Mouse (Mus musculus) limb, embryonic 15.5 days (tissue): ENCODE measurements around the gene Ssbp4. TPM values are rescaled to one million over a fixed set of nuclear protein-coding genes. Genes with fewer than 3 reads are reported as not detected.

ENCODE experiments used
- ATAC-seq: fragments of 200-750 bp; cut with Nextera tagmentation; 2 replicates; pipeline ENCODE4 v1.8.0; 2017; ENCODE audit warnings: low read depth, moderate TSS enrichment; ENCODE audit not compliant: insufficient number of reproducible peaks, low FRiP score, low TSS enrichment
- H3K27ac ChIP-seq: fragments of 300-500 bp; sonication (generic); 2 replicates; pipeline ENCODE4 v1.5.1; 2015; ENCODE audit warnings: moderate library complexity, mild to moderate bottlenecking, inconsistent platforms
- H3K27me3 ChIP-seq: fragments of 300-500 bp; sonication (generic); 2 replicates; pipeline ENCODE4 v1.6.1; 2015; ENCODE audit warnings: inconsistent platforms
- H3K36me3 ChIP-seq: fragments of 300-500 bp; sonication (generic); 2 replicates; pipeline ENCODE4 v1.6.1; 2015; ENCODE audit warnings: inconsistent platforms
- H3K4me1 ChIP-seq: fragments of 300-500 bp; sonication (generic); 2 replicates; pipeline ENCODE4 v1.6.1; 2015; ENCODE audit warnings: inconsistent platforms
- H3K4me2 ChIP-seq: fragments of 300-500 bp; sonication (generic); 2 replicates; pipeline ENCODE4 v1.6.1; 2015; ENCODE audit warnings: mild to moderate bottlenecking, inconsistent platforms
- H3K4me3 ChIP-seq: fragments of 300-500 bp; sonication (generic); 2 replicates; pipeline ENCODE4 v1.5.1; 2015; ENCODE audit warnings: mild to moderate bottlenecking, inconsistent platforms
- H3K9ac ChIP-seq: fragments of 300-500 bp; sonication (generic); 2 replicates; pipeline ENCODE4 v1.6.1; 2015; ENCODE audit warnings: inconsistent platforms
- H3K9me3 ChIP-seq: fragments of 300-500 bp; sonication (generic); 2 replicates; pipeline ENCODE4 v1.6.1; 2016; ENCODE audit warnings: inconsistent platforms
- WGBS: fragments of 180-500 bp; shearing (Covaris S2); methylation state at CpG from one replicate; pipeline ENCODE4 v1.1.7; 2015; 5-methylcytosine and 5-hydroxymethylcytosine counted together
- polyA plus RNA-seq: library from polyadenylated mRNA; unstranded; fragments of >200 nt; fragmentation: Nextera tagmentation; extraction: Ambion mirVana; gene quantifications from 2 replicates; pipeline ENCODE4 v1.2.1, GENCODE M21; 2015

The Ssbp4 gene
- polyA plus RNA-seq, 1 experiment from 2014 or later: 119 TPM

DNA sequence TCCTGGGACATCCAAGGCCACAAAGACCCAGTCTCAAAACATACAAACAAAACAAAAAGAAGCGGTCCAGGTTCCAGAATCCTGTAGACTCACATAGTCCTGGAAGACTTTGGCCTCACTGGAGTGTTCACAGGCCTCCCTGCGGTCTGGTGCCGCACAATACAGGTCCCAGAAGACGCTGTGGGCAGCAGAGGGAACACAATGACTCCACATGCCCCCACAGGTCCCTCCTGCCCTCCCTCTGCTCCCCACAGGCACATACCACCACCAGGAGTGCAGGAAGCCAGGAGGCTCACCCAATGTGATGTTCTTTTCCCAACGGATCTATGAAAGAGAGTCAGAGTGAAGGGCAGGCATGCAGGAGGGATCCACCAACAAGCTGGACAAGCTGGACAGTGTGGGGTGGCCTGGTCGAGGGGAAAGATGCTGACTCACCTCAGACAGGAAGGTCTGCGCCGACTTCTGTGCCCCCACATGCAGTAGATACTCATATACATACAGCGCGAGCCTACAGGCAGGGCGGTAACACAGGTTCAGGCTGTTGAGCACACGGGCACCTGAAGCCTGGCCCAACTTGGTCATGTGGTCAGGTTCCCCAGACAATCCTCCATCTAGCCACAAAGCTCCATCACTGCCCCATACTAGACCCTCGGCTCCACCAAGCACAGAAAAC, 6.4 kb downstream of the Ssbp4 start:
- H3K27me3 ChIP-seq: no peaks in the 10 kb centered on the region
- no peaks in the 10 kb centered on the region for H3K9me3 ChIP-seq
- no peak overlapping the region for H3K4me3 ChIP-seq
- WGBS: 93% methylated on average over 13 of the region's 13 CpGs
- no peak for ATAC-seq
- no peak overlapping the region for H3K27ac ChIP-seq
- H3K4me2 ChIP-seq: no peak overlapping the region
- peaks cover 34% of the 10 kb centered on the region for H3K36me3 ChIP-seq
- H3K4me1 ChIP-seq: peaks cover 62% of the 10 kb centered on the region
- H3K9ac ChIP-seq: no peak overlapping the region

DNA sequence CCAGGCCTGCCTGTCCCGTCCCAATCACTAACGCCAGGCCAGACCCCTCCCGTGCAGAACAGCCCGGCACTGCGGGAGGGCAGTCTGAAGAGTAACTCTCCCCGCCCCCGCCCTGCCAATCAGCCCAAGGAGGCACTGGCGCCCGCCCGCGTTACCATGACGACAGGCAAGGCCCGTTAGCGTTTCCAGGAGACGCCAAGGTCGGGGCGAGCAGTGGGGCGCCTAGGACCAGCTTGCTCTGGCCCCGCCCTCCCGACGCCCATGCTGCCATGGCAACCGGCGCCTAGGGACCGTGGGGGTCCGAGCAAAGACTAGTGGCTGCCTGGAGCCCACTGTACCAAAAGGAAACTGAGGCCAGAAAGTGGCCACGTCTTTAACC, 7.4 kb downstream of the Ssbp4 start:
- Histone ChIP-seq H3K27me3 (no peaks in the 10 kb centered on the region), H3K4me2 (peak overlapping the region; percentile 39), H3K4me3 (peak overlapping the region; percentile 18), H3K27ac (peak overlapping the region; percentile 50), H3K4me1 (peaks cover 61% of the 10 kb centered on the region), H3K36me3 (peaks cover 36% of the 10 kb centered on the region), H3K9me3 (no peaks in the 10 kb centered on the region), H3K9ac (no peak overlapping the region)
- 2% methylated on average over 26 of the region's 26 CpGs for WGBS
- ATAC-seq: no peak

DNA sequence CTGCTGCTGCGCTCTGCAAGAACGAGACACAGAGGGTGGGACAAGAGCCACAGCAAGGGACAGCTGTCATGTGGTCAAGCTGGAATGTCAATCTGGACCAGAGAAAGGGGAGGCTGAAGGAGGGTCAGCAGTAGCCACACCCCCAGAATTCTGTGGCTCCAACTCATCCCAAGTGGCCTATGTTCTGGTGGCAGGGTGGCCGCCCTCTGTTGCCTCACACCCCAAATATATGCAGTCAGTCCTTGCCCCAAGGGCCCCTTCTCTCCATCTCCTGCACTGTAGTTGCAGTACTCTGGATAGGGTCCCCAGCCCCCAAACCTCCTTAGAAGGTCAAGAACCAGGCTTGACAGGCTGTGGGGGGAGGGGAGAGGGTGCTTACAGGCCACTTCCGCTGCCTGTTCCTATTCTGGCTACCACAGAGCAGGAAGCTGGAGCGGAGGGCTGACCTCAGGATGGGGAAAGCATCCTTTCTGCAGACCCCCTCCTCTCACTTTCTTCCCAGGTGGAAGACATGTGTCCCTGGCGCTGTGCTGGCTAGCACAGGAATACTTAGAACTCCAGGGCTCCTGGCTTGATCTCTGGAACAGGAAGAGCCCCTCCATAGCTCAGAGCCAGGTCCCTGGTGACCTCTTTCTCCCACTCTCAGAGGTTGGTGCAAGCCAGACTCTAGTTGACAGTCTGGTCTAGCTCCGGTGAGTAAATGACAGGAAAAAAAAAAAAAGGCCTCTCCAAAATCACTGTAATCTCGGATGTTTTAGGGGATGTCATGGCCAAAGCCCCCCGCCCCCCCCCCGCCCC, 8.0 kb downstream of the Ssbp4 start:
- 25% methylated on average over 10 of the region's 10 CpGs for WGBS
- Histone ChIP-seq H3K27ac (peak overlapping the region; percentile 50), H3K27me3 (no peaks in the 10 kb centered on the region), H3K4me1 (peaks cover 64% of the 10 kb centered on the region), H3K9me3 (no peaks in the 10 kb centered on the region), H3K9ac (no peak overlapping the region), H3K4me3 (peak overlapping the region; percentile 18), H3K4me2 (peak overlapping the region; percentile 39), H3K36me3 (peaks cover 41% of the 10 kb centered on the region)
- ATAC-seq: no peak

DNA sequence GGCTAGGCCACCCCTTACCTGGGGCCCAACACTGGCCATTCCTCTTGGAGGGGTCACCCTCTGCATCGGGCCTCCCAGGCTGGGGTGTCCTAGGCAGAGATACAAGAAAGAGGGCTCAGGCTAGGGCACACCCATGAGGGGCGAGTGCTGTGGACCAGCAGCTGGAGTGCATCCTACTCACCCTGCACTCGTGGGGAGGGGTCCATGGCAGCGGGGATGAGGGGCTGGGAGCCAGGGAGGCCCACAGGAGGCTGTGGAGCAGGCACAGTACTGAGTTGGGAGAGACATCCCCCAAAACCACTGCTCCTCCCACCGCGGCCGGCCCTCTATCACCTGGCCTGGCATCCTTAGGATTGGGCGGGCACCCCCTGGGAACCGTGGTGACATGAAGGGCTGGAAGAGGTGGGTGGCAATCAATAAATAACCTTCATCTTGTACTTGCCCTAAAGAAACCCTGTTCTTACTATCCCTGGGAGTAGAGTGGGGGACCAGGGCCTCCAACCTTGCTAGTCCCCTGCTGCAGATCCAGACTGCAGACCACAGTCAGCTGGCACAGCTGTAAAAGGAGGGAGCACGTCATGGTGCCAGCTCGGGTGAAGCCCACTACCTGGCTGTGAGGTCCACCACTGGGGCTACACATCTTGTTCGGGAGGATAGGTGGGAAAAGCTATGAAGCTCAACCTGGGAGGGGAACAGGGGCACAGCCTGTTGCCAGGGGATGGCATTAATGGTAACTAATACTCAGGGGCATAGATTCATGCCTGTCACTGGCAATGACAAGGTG, 9.0 kb downstream of the Ssbp4 start:
- no peak overlapping the region for H3K4me3 ChIP-seq
- WGBS: 79% methylated on average over 12 of the region's 12 CpGs
- H3K27me3 ChIP-seq: no peaks in the 10 kb centered on the region
- peaks cover 72% of the 10 kb centered on the region for H3K4me1 ChIP-seq
- H3K9me3 ChIP-seq: no peaks in the 10 kb centered on the region
- peaks cover 43% of the 10 kb centered on the region for H3K36me3 ChIP-seq
- no peak overlapping the region for H3K9ac ChIP-seq
- no peak for ATAC-seq
- no peak overlapping the region for H3K4me2 ChIP-seq
- H3K27ac ChIP-seq: no peak overlapping the region

DNA sequence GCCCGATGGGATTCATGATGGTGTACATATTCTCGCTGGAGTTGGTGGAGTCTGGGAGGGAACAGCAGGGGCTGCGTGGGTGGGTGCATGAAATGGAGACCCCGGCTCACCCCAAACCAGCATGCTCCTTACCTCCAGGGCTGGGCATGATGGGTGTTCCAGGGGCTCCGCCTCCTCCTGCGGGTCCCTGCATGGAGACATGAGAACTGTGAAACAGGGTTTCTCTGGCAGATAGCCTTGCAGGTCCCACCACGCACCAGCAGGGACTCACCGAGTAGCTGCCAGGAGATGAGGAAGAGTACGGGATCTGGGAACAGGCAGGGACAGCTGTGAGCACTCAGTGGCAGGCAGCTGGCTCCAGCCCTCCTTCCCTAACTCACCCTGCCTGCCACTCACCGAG, 9.9 kb downstream of the Ssbp4 start:
- Histone ChIP-seq H3K4me1 (peaks cover 72% of the 10 kb centered on the region), H3K4me3 (peak overlapping the region; percentile 48), H3K27me3 (no peaks in the 10 kb centered on the region), H3K9me3 (no peaks in the 10 kb centered on the region), H3K4me2 (peak overlapping the region; percentile 79), H3K36me3 (peaks cover 39% of the 10 kb centered on the region), H3K9ac (no peak overlapping the region; the same call in 1 of the 2 replicates), H3K27ac (peak overlapping the region; percentile 61)
- 17% methylated on average over 10 of the region's 10 CpGs for WGBS
- no peak for ATAC-seq

DNA sequence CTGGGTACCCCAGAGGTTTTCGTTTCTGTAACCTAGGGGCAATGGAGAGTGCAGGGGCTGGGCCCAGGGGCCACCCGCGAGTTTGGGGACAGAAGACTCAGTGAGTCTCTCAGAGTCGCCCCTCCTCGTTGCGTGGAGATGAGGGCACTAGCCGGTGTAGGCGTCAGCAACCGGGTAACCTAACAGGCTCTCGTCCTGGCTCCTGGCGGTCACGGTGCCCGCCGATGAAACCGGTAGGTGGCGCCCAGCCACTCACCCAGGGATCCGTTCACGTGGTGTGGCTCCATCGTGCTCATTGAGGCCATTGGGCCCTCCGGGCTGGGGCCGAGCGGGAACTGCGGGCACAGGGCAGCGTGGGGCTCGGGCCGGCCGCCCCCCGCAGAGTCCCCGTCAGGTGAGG, 10.4 kb downstream of the Ssbp4 start:
- no peak for ATAC-seq
- WGBS: 3% methylated on average over 29 of the region's 29 CpGs

DNA sequence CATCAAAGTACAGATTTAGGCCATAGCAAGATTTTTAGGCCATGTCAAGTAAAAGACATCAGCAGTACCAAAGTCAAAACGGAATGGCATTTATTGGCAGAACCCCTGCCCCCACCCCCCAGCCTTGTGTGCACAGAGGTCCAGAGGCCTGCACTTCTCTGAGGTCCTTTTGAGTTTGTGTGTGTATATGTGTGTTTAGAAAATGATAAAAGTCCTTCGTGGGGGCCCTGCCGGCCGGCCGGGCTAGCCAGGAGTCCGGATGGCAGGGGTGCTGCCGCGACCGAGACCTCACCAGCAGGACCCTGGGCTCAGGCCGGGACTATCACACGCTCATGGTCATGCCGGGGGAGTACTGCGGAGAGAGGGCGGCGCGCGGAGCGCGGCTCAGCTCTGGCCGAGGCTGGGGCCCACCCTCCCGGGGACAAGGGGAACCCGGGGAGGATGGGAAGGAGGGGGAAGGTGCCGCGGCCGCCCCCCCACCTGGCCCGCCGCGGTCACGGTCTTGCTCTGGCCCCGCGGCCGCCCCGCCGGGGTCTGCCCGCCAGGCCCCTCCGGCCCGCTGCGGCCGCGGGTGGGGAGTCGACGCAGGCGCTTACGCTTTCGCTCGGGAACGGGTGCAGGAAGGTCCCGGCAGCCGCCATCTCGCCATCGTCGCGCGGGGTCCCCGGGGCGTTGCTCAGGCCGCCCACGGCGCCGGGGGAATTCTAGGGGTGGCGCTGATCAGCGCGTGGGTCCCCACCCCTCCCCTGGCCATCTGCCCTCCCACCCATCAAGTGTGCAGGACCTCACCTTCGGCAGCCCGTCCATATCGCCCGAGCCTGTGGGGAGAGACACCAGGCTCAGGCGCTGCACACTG, 11.0 kb downstream of the Ssbp4 start:
- Histone ChIP-seq H3K27ac (peak overlapping the region; percentile 61), H3K27me3 (no peaks in the 10 kb centered on the region), H3K9ac (peak overlapping the region; percentile 51), H3K9me3 (no peaks in the 10 kb centered on the region), H3K36me3 (peaks cover 31% of the 10 kb centered on the region), H3K4me1 (peaks cover 82% of the 10 kb centered on the region), H3K4me3 (peak overlapping the region; percentile 48), H3K4me2 (peak overlapping the region; percentile 79)
- ATAC-seq: no peak
- WGBS: 11% methylated on average over 67 of the region's 68 CpGs

More for the DNA sequence above, 10.4 kb downstream of the Ssbp4 start:
- H3K36me3 ChIP-seq: peaks cover 37% of the 10 kb centered on the region
- H3K4me3 ChIP-seq: peak overlapping the region; percentile 48
- H3K9ac ChIP-seq: peak overlapping the region; percentile 51
- H3K27me3 ChIP-seq: no peaks in the 10 kb centered on the region
- H3K27ac ChIP-seq: peak overlapping the region; percentile 61
- H3K4me2 ChIP-seq: peak overlapping the region; percentile 79
- no peaks in the 10 kb centered on the region for H3K9me3 ChIP-seq
- peaks cover 76% of the 10 kb centered on the region for H3K4me1 ChIP-seq

DNA sequence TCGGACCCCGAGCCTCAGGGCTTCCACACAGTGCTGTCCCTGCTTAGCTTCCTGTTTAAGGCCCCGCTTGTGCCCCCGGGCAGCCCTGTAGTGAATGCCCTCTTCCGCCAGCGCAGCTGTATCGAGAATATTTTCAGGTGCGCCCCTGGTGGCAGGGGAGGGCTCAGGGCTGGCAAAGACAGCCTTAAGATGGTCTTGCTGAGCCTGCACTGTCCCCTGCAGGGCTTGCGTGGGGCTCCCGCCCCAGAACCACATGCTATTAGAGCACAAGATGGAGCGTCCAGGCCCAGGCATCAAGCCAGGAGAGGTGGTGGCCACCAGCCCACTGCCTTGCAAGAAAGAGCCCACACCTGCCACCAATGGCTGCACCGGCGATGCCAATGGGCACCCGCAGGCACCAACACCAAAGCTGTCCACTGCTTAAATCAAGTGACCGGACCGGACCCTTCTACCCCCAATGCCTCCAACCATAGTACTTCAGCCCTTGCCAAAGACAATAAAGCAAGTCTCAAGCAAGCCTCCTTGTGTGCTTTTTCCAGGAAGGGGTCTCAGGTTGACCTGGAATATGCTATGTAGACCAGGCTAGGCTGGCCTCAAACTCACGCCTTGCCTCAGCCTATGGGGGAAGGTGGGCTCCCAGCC, 11.8 kb downstream of the Ssbp4 start:
- Histone ChIP-seq H3K9ac (no peak overlapping the region), H3K27ac (no peak overlapping the region), H3K9me3 (no peaks in the 10 kb centered on the region), H3K36me3 (peaks cover 25% of the 10 kb centered on the region), H3K27me3 (no peaks in the 10 kb centered on the region), H3K4me2 (peak overlapping the region; percentile 79; the same call in 1 of the 2 replicates), H3K4me1 (peaks cover 82% of the 10 kb centered on the region), H3K4me3 (no peak overlapping the region; the same call in 1 of the 2 replicates)
- 83% methylated on average over 17 of the region's 17 CpGs for WGBS
- ATAC-seq: no peak

DNA sequence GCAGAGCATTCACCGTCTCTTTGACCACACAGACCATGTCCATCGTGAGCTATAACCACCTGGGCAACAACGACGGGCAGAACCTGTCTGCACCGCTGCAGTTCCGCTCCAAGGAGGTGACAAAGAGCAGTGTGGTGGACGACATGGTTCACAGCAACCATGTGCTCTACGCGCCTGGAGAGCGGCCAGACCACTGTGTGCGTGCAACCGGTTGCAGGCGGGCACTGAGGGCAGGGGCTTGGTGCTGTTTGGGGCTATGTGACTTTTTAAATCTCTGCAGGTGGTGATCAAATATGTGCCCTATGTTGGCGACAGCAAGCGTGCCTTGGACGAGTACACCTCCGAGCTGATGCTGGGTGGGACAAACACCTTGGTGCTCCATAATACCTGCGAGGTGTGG, 12.5 kb downstream of the Ssbp4 start:
- peaks cover 79% of the 10 kb centered on the region for H3K4me1 ChIP-seq
- H3K36me3 ChIP-seq: peaks cover 29% of the 10 kb centered on the region
- 90% methylated on average over 18 of the region's 18 CpGs for WGBS
- H3K27me3 ChIP-seq: no peaks in the 10 kb centered on the region
- no peaks in the 10 kb centered on the region for H3K9me3 ChIP-seq
- no peak overlapping the region for H3K9ac ChIP-seq
- H3K27ac ChIP-seq: no peak overlapping the region
- ATAC-seq: no peak
- H3K4me2 ChIP-seq: no peak overlapping the region
- no peak overlapping the region for H3K4me3 ChIP-seq

DNA sequence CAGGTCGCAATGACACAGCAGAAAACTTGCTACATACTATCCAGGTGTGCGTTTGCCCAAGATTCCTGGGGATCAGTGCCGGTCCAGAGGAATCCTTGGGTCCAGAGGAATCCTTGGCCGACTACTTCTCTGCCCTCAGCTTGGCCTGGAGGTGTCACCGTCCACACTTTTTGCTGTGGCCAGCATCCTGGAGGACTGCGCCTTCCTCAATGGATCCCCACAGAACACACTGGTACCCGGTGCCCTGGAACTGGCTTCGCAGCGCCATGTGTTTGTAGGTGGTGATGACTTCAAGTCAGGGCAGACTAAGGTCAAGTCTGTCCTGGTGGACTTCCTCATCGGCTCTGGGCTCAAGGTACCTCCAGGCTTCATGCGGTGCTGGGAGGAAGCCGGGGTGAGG, 12.9 kb downstream of the Ssbp4 start:
- peaks cover 75% of the 10 kb centered on the region for H3K4me1 ChIP-seq

More for the DNA sequence above, 12.9 kb downstream of the Ssbp4 start:
- H3K36me3 ChIP-seq: peaks cover 30% of the 10 kb centered on the region
- ATAC-seq: no peak
- 95% methylated on average over 12 of the region's 12 CpGs for WGBS
- no peaks in the 10 kb centered on the region for H3K27me3 ChIP-seq
- no peaks in the 10 kb centered on the region for H3K9me3 ChIP-seq
- no peak overlapping the region for H3K9ac ChIP-seq
- H3K4me2 ChIP-seq: peak overlapping the region; percentile 99; the same call in 1 of the 2 replicates
- H3K4me3 ChIP-seq: no peak overlapping the region; the same call in 1 of the 2 replicates
- no peak overlapping the region for H3K27ac ChIP-seq
